Mouse (Mus musculus) olfactory bulb, adult 2 months (tissue): ENCODE data around the gene Saa3. TPM values are rescaled to one million over a fixed set of nuclear protein-coding genes. Genes with fewer than 3 reads are reported as not detected.

Experiments used
- H3K27ac ChIP-seq: fragments of 200-500 bp; 2 replicates; pipeline ENCODE4 v1.5.1; 2012; ENCODE audit warnings: low read depth, low read length; ENCODE audit not compliant: insufficient read depth
- H3K4me1 ChIP-seq: fragments of 200-500 bp; 2 replicates; pipeline ENCODE4 v1.6.1; 2012; ENCODE audit warnings: low read length; ENCODE audit not compliant: control insufficient read depth, insufficient read depth
- H3K4me3 ChIP-seq: fragments of 200-500 bp; 2 replicates; pipeline ENCODE4 v1.5.1; 2012; ENCODE audit warnings: mild to moderate bottlenecking, low read depth, low read length, moderate library complexity; ENCODE audit not compliant: insufficient read depth
- CTCF ChIP-seq: fragments of 200-500 bp; IDR thresholded peaks from 2 replicates; pipeline ENCODE4 v1.5.1; 2012; ENCODE audit warnings: low read depth, mild to moderate bottlenecking, low read length, moderate library complexity; ENCODE audit not compliant: insufficient read depth
- POLR2A ChIP-seq: fragments of 200-500 bp; IDR thresholded peaks from 2 replicates; pipeline ENCODE4 v1.6.1; 2012; ENCODE audit warnings: mild to moderate bottlenecking, low read depth, low read length, moderate library complexity; ENCODE audit not compliant: insufficient read depth
- WGBS: fragments of 180-500 bp; shearing (Covaris S2); methylation state at CpG from one replicate; pipeline ENCODE4 v1.1.7; 2018; 5-methylcytosine and 5-hydroxymethylcytosine counted together
- polyA plus RNA-seq: library from polyadenylated mRNA; stranded (reverse); fragments of >200 nt; gene quantifications from 2 replicates; pipeline ENCODE4 v1.2.4, GENCODE M21; 2012; ENCODE audit warnings: low replicate concordance; ENCODE audit not compliant: missing spikeins, insufficient read depth, insufficient read length

Saa3 gene
- polyA plus RNA-seq, 1 experiment, result not detected

- H3K4me3 ChIP-seq, result no peak overlapping the region
- H3K4me1 ChIP-seq, result no peaks in the 10 kb centered on the region
- WGBS, result 95% methylated on average over 3 of the region's 3 CpGs
- TF ChIP-seq CTCF (no peak), POLR2A (no peak)
- H3K27ac ChIP-seq, result no peak overlapping the region
Observed at GRCm38 (mm10) chr7:46678417-46678816, 37.1 kb downstream of the Saa3 start.

DNA sequence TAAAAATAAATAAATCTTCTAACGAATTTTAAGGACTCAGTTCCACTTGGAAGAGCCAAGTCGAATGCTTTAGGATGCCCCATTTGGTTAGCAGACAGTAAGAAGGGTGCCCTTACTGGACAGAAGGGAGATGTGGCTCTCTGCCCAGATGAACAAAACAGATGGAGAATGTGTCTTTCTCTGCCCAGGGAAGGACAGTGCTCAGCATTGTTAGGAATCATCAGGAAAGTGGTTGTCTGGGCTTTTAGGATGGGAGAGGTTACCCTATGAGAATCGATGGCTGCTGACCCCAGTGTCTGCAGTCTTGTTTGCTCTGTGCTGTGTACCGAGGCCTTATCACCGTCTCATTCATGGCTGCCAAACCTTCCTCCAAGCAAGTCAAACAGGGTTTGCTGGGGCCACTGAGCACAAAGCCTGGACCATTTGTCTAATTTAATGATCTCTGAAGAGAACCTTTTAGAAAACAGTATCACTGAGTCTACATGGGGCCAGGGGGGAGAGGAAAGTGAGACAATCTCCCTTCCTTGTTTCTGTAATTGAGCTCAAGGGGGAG, 38.6 kb downstream of the Saa3 start:
- TF ChIP-seq CTCF (no peak), POLR2A (no peak)
- Histone ChIP-seq H3K4me3 (no peak overlapping the region), H3K4me1 (no peaks in the 10 kb centered on the region), H3K27ac (no peak overlapping the region)
- 70% methylated on average over 5 of the region's 5 CpGs for WGBS

GRCm38 (mm10) chr7:46675886-46676285, 39.6 kb downstream of the Saa3 start:
- Histone ChIP-seq H3K4me3 (no peak overlapping the region), H3K27ac (no peak overlapping the region), H3K4me1 (no peaks in the 10 kb centered on the region)
- no peak for TF ChIP-seq POLR2A
- no peak for TF ChIP-seq CTCF
- WGBS, result 87% methylated on average over 8 of the region's 8 CpGs

DNA sequence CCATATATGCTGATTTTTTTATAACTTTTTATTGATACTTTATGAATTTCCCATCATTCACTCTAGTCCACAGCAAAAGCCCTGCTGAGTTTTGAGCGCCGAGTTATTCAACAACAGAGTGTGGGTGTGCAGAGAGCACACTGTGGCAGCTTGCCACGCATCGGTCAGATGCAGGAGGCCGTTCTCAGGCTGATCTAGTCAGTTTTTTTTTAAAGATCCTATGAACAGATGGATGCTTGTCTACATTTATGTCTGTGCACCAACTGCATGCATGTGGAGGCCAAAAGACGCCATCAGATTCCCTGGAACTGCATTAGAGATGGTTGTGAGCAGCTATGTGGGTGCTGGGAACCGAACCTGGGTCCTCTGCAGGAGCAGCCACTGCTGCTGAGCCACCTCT, 40.4 kb downstream of the Saa3 start:
- Histone ChIP-seq H3K4me3 (no peak overlapping the region), H3K4me1 (no peaks in the 10 kb centered on the region), H3K27ac (no peak overlapping the region)
- no peak for TF ChIP-seq CTCF
- no peak for TF ChIP-seq POLR2A
- 89% methylated on average over 7 of the region's 7 CpGs for WGBS

GRCm38 (mm10) chr7:46672160-46672672, 43.3 kb downstream of the Saa3 start, which contains the start of gene Tph1:
Gene Tph1 (minus strand): TSS chr7:46672537.
- 74% methylated on average over 10 of the region's 10 CpGs for WGBS
- H3K27ac ChIP-seq, result no peak within 1 kb of the TSS
- TF ChIP-seq CTCF, result no peak
- no peak for TF ChIP-seq POLR2A
- no peak within 1 kb of the TSS for H3K4me3 ChIP-seq
- peaks cover 2% of the 10 kb centered on the region for H3K4me1 ChIP-seq

GRCm38 (mm10) chr7:46667256-46667655, 48.2 kb downstream of the Saa3 start:
- Histone ChIP-seq H3K4me3 (0 out of 2 replicates have a peak overlapping the region, but pooled peaks have one; percentile 1), H3K27ac (no peak overlapping the region), H3K4me1 (peaks cover 3% of the 10 kb centered on the region)
- WGBS, result 2% methylated on average over 21 of the region's 21 CpGs
- TF ChIP-seq CTCF, result no peak
- TF ChIP-seq POLR2A, result no peak

GRCm38 (mm10) chr7:46665236-46665635, 50.3 kb downstream of the Saa3 start:
- Histone ChIP-seq H3K4me1 (peaks cover 3% of the 10 kb centered on the region), H3K27ac (no peak overlapping the region), H3K4me3 (no peak overlapping the region)
- no peak for TF ChIP-seq POLR2A
- TF ChIP-seq CTCF, result peak; percentile 42; the same call in 1 of the 2 replicates
- WGBS, result 44% methylated on average over 9 of the region's 9 CpGs

Other genes starting within 250 kb of the Saa3 start
- not detected in 2 replicates for gene Sergef, start 75.9 kb downstream of the Saa3 start, polyA plus RNA-seq
- not detected in 2 replicates for gene Tph1, start 43.2 kb downstream of the Saa3 start, polyA plus RNA-seq
- gene Saal1, start 5.0 kb downstream of the Saa3 start, polyA plus RNA-seq, result not detected in 2 replicates
- gene Saa4, start 16.9 kb upstream of the Saa3 start, polyA plus RNA-seq, result not detected in 2 replicates
- gene Saa1, start 27.3 kb upstream of the Saa3 start, polyA plus RNA-seq, result not detected in 2 replicates
- not detected in 2 replicates for gene Saa2, start 36.1 kb upstream of the Saa3 start, polyA plus RNA-seq
- not detected in 2 replicates for gene Hps5, start 80.4 kb upstream of the Saa3 start, polyA plus RNA-seq
- not detected in 2 replicates for gene Gtf2h1, start 80.4 kb upstream of the Saa3 start, polyA plus RNA-seq
- gene Ldha, start 125.8 kb upstream of the Saa3 start, polyA plus RNA-seq, result not detected in 2 replicates
- not detected in 2 replicates for gene Ldhc, start 145.5 kb upstream of the Saa3 start, polyA plus RNA-seq
- gene Tsg101, start 204.3 kb upstream of the Saa3 start, polyA plus RNA-seq, result 352 and 596 TPM in 2 replicates
- gene Uevld, start 242.8 kb upstream of the Saa3 start, polyA plus RNA-seq, result not detected in 2 replicates